Mouse (Mus musculus) macrophage (primary cell): ENCODE results near the gene Gm17577. TPM values are rescaled to one million over a fixed set of nuclear protein-coding genes. Genes with fewer than 3 reads are reported as not detected.
"Not testable (repeated sequence)": the region's sequence is repeated elsewhere in the genome, so short reads cannot be mapped to it uniquely, and the experiment has no call there.

Experiments used
- H3K27ac ChIP-seq: fragments of 350-480 bp; formaldehyde crosslinking; 2 replicates; pipeline ENCODE4 v1.9.0; 2021
- H3K36me3 ChIP-seq: fragments of 350-480 bp; formaldehyde crosslinking; 2 replicates; pipeline ENCODE4 v1.9.0; 2021; ENCODE audit errors: inconsistent target
- H3K4me3 ChIP-seq: fragments of 350-480 bp; formaldehyde crosslinking; 2 replicates; pipeline ENCODE4 v1.9.0; 2021; ENCODE audit errors: inconsistent target
- H3K79me2 ChIP-seq: fragments of 350-480 bp; formaldehyde crosslinking; 2 replicates; pipeline ENCODE4 v1.9.0; 2021; ENCODE audit errors: inconsistent target
- WGBS: methylation state at CpG from one replicate; pipeline ENCODE4 v1.1.7; 2026; ENCODE audit warnings: inconsistent platforms; ENCODE audit not compliant: missing documents; 5-methylcytosine and 5-hydroxymethylcytosine counted together
- polyA plus RNA-seq: library from polyadenylated mRNA; stranded (reverse); fragments of 250-400 nt; gene quantifications from 3 replicates; pipeline ENCODE4 v1.2.4, GENCODE M21; 2018; ENCODE audit warnings: inconsistent platforms
- total RNA-seq, 78 experiments: library from RNA; depleted of rRNA; stranded (reverse); fragments of 250-400 nt; gene quantifications; 1 replicate in 9 of 78; 2 replicates in 24 of 78; 3 replicates in 43 of 78; 4 replicates in 2 of 78; pipeline ENCODE4 v1.2.4; 2018; ENCODE audit warnings: inconsistent platforms in 56 of 78

The Gm17577 gene
- total RNA-seq (2018; cell fraction: chromatin; rRNA removed): not detected
- not detected for total RNA-seq (2018; cell fraction: cytosol; rRNA removed)
- not detected for total RNA-seq (2018; cell fraction: nucleus; rRNA removed)
- polyA plus RNA-seq: not detected in 3 replicates

GRCm38 (mm10) chrX:123246807-123247206, at the start of gene Gm17577:
Gene Gm17577, minus strand, starts transcription at chrX:123246907.
- WGBS: no CpG with 5 or more reads among the region's 3 CpGs
- H3K27ac ChIP-seq, H3K4me3 ChIP-seq, H3K36me3 ChIP-seq, H3K79me2 ChIP-seq: not testable (repeated sequence)

GRCm38 (mm10) chrX:123222381-123222780, 24.3 kb downstream of the Gm17577 start, which contains the start of gene Srsx:
Gene Srsx, minus strand, starts transcription at chrX:123222481.
- H3K36me3 ChIP-seq, H3K79me2 ChIP-seq, H3K4me3 ChIP-seq, H3K27ac ChIP-seq: not testable (repeated sequence)
- WGBS: no CpG with 5 or more reads among the region's 1 CpGs

Other genes starting within 250 kb of the Gm17577 start
- not detected in 3 replicates for gene Gm17521, start 217.2 kb downstream of the Gm17577 start, polyA plus RNA-seq
- 1.2 to 2.9 TPM (median 1.2 TPM) in 3 replicates for gene Cldn34c1, start 143.4 kb downstream of the Gm17577 start, polyA plus RNA-seq
- not detected in 3 replicates for gene Srsx, start 24.4 kb downstream of the Gm17577 start, polyA plus RNA-seq